Mouse (Mus musculus): Measurements from ENCODE around the gene Tedc1.

GRCm38 (mm10) chr12:113145591-113145990 is 10.6 kb upstream of the Tedc1 start:
- TF ChIP-seq CTCF (IDR thresholded peaks at IDR 0.05; ENCODE audit: control insufficient read depth, insufficient read depth, insufficient read length): no peak
- TF ChIP-seq CEBPB (IDR thresholded peaks at IDR 0.05; ENCODE audit: low read depth): no peak
- TF ChIP-seq MYOD1 (IDR thresholded peaks at IDR 0.05; ENCODE audit: control insufficient read depth, insufficient read length, low read depth): no peak
- no peak for TF ChIP-seq USF1 (IDR thresholded peaks at IDR 0.05; ENCODE audit: low read depth)

All from C2C12 (cell line).